Mouse (Mus musculus) hindbrain, embryonic 14.5 days (tissue): ENCODE data around the gene Gm37240. TPM values are rescaled to one million over a fixed set of nuclear protein-coding genes. Genes with fewer than 3 reads are reported as not detected.

Experiments
- ATAC-seq: fragments of 200-750 bp; cut with Nextera tagmentation; 2 replicates; pipeline ENCODE4 v1.8.0; 2017; ENCODE audit warnings: moderate number of reproducible peaks, mild to moderate bottlenecking, moderate TSS enrichment, moderate library complexity; ENCODE audit not compliant: low FRiP score
- DNase-seq: peaks from one replicate; pipeline ENCODE4 v3.0.0-alpha.2; 2015; ENCODE audit warnings: low spot score
- H3K27ac ChIP-seq: fragments of 300-500 bp; sonication (generic); 2 replicates; pipeline ENCODE4 v1.5.1; 2014; ENCODE audit warnings: mild to moderate bottlenecking, moderate library complexity
- H3K27me3 ChIP-seq: fragments of 300-500 bp; sonication (generic); 2 replicates; pipeline ENCODE4 v1.6.1; 2014; ENCODE audit warnings: mild to moderate bottlenecking, low read length, mixed read lengths; ENCODE audit not compliant: control insufficient read depth, insufficient read depth
- H3K36me3 ChIP-seq: fragments of 300-500 bp; sonication (generic); replicated peaks from 2 replicates; pipeline ENCODE4 v1.6.1; 2014; ENCODE audit not compliant: control insufficient read depth, insufficient read depth
- H3K4me1 ChIP-seq: fragments of 300-500 bp; sonication (generic); replicated peaks from 2 replicates; pipeline ENCODE4 v1.6.1; 2014; ENCODE audit warnings: antibody characterized with exemption, low read length, mixed read lengths; ENCODE audit not compliant: control insufficient read depth, insufficient read depth
- H3K4me2 ChIP-seq: fragments of 300-500 bp; sonication (generic); replicated peaks from 2 replicates; pipeline ENCODE4 v1.6.1; 2014; ENCODE audit warnings: mild to moderate bottlenecking, moderate library complexity
- H3K4me3 ChIP-seq: fragments of 300-500 bp; sonication (generic); replicated peaks from 2 replicates; pipeline ENCODE4 v1.5.1; 2014; ENCODE audit warnings: mild to moderate bottlenecking, low read length
- H3K9ac ChIP-seq: fragments of 300-500 bp; sonication (generic); 2 replicates; pipeline ENCODE4 v1.6.1; 2014
- H3K9me3 ChIP-seq: fragments of 300-500 bp; sonication (generic); 2 replicates; pipeline ENCODE4 v1.6.1; 2016; ENCODE audit warnings: low read length; ENCODE audit not compliant: control insufficient read depth
- WGBS: fragments of 180-500 bp; shearing (Covaris S2); extraction: QIAGEN DNeasy Blood & Tissue Kit; methylation state at CpG from one replicate; pipeline ENCODE4 v1.1.7; 2014; 5-methylcytosine and 5-hydroxymethylcytosine counted together
- polyA plus RNA-seq: library from polyadenylated mRNA; unstranded; fragments of >200 nt; fragmentation: Nextera tagmentation; extraction: Ambion mirVana; gene quantifications from 2 replicates; pipeline ENCODE4 v1.2.1, GENCODE M21; 2014

Gene Gm37240
- polyA plus RNA-seq, 1 experiment from 2014 or later: 0.94 TPM

DNA sequence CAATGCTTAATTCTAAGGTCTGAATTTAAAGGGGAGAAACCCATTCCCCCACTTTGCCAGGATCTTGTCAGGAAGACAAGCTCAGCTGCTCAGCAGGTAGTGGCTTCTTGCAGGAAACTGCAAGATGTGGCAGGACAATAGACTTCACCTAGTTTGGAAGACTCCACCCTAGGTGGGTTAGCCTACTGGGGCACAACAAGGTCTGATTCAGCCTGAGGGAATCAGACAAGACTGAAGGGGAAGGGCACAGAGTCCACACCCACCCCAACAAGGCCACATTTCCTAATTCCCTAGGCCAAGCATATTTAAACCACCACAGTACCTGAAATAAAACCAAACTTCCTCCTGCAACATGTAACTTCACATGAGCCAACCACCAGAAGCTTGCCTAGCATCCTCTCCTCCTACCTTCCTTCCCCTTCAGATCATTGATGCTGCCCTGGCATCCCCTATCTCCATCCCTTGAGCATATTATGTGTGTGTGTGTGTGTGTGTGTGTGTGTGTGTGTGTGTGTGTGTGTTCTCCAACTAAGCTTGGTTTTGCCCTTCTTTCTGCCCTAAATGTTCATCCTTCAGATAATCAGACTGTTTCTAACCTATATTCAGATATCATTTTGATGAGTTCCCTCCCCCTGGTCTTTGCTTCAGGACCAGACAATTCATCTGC is 489.4 kb downstream of the Gm37240 start:
- DNase-seq (no peak), ATAC-seq (no peak)
- no peak overlapping the region for H3K4me3 ChIP-seq
- no peak overlapping the region for H3K9ac ChIP-seq
- no peaks in the 10 kb centered on the region for H3K36me3 ChIP-seq
- peaks cover 7% of the 10 kb centered on the region; the same call in 1 of the 2 replicates for H3K9me3 ChIP-seq
- no peaks in the 10 kb centered on the region for H3K27me3 ChIP-seq
- H3K4me1 ChIP-seq: no peaks in the 10 kb centered on the region
- H3K27ac ChIP-seq: no peak overlapping the region
- no peak overlapping the region for H3K4me2 ChIP-seq

DNA sequence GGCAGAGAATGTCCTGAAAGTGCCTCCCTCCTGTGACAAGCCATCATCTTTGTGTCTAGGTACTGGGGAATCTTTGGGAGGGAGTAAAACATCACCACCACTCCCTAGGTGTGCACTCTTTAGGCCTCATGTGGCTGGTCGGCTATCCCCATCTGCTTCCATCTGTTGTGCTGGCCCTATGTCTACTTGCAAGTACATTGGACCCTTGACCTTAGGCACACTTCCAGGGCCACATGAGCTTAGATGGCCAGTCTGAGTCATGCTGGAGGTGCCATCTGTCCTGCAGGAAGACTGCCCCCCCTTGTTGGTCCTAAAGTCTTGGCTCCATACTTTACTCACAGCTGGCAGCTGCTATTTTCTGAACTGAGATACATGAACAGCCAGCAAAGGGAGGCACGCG is 493.9 kb downstream of the Gm37240 start:
- Histone ChIP-seq H3K27ac (no peak overlapping the region), H3K4me1 (no peaks in the 10 kb centered on the region), H3K9me3 (peaks cover 7% of the 10 kb centered on the region; the same call in 1 of the 2 replicates), H3K27me3 (no peaks in the 10 kb centered on the region), H3K36me3 (no peaks in the 10 kb centered on the region), H3K9ac (no peak overlapping the region), H3K4me3 (no peak overlapping the region), H3K4me2 (no peak overlapping the region)
- DNase-seq (no peak), ATAC-seq (no peak)
- WGBS: 98% methylated on average over 3 of the region's 3 CpGs

DNA sequence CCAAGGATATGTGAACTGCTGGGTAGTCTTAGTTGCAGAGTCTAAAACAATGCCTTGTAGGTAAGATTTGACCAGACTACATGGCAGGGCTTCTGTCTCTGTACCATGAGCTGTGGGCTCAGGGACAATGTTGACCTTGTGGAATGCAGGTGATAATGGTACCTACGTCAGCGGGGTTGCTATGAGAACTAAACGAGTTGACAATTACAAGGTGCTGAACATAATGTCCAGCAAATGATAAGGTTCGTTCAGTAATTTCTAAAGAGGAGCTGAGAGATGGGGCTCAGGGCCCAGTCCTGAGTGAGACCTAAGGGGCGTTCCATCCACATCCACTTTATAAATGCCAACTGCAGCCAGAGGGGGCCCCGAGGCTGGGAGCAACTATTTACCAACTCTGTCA is 495.6 kb downstream of the Gm37240 start:
- Histone ChIP-seq H3K4me2 (no peak overlapping the region), H3K27ac (no peak overlapping the region), H3K4me3 (no peak overlapping the region), H3K4me1 (no peaks in the 10 kb centered on the region), H3K36me3 (no peaks in the 10 kb centered on the region), H3K27me3 (no peaks in the 10 kb centered on the region), H3K9me3 (peaks cover 7% of the 10 kb centered on the region; the same call in 1 of the 2 replicates), H3K9ac (no peak overlapping the region)
- ATAC-seq (no peak), DNase-seq (no peak)
- WGBS: 92% methylated on average over 6 of the region's 6 CpGs

DNA sequence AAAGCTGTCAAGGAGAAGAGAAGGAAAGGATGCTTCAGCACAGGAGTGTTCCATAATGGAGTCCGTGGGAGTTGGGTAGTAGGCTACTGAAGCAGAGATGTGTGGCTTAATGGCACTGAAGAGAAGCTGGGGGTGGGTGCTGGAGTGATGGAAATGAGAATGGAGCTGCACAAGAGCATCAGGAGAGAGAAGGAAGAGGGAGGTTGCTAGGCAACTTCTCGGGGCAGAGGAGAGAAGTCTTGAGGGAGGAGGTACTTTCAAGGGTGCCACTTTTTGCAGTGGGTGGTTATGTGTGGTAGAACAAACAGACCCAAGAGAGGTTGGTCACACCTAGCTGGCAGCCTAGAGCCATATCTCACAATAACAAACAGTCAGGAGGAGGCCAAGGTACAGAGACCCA is 496.2 kb downstream of the Gm37240 start:
- no peak overlapping the region for H3K9ac ChIP-seq
- WGBS: 85% methylated on average over 2 of the region's 2 CpGs
- DNase-seq (no peak), ATAC-seq (no peak)
- H3K4me1 ChIP-seq: no peaks in the 10 kb centered on the region
- no peak overlapping the region for H3K4me3 ChIP-seq
- no peaks in the 10 kb centered on the region for H3K36me3 ChIP-seq
- H3K27me3 ChIP-seq: no peaks in the 10 kb centered on the region
- no peak overlapping the region for H3K4me2 ChIP-seq
- H3K27ac ChIP-seq: no peak overlapping the region
- H3K9me3 ChIP-seq: peaks cover 3% of the 10 kb centered on the region; the same call in 1 of the 2 replicates

DNA sequence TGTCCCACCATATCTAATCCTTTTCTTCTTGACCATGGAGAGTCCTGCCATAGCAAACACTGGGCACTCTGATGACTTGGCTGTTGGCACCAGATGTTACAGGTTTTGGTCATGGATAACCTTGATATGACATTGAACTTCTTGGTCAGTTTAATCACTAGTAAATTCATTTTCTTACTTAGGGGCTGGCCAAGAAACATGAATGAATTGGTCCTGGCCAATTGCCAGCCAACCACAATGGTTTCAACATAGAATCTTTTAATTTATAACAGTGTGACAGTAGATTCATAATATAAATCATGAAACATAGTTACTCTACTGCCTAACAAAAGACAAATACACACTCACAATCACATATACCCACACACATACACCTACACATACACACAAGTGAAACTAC is 501.9 kb downstream of the Gm37240 start:
- no peak overlapping the region for H3K4me2 ChIP-seq
- no peaks in the 10 kb centered on the region for H3K9me3 ChIP-seq
- DNase-seq: no peak
- no peaks in the 10 kb centered on the region for H3K4me1 ChIP-seq
- H3K9ac ChIP-seq: no peak overlapping the region
- no peaks in the 10 kb centered on the region for H3K27me3 ChIP-seq
- no peak for ATAC-seq
- H3K36me3 ChIP-seq: no peaks in the 10 kb centered on the region
- no peak overlapping the region for H3K27ac ChIP-seq
- H3K4me3 ChIP-seq: no peak overlapping the region

DNA sequence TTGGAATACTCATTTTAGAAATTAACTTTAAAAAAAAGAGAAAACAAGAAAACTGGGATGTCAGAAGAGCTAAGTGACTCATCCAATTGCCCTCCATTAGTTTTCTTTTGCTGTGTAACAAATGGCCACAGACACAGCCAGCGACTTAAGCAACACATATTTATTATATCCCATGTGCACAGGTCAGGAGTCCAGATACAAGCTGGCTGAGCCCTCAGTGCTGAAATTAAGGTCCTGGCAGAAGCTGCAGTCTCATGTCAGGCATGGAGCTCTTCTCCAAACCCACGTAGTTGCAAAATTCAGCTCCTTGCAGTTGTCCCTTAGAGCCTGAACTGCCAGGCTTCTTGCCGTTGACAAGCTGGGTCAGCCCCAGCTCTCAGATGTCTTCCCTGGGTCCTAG is 504.0 kb downstream of the Gm37240 start:
- H3K36me3 ChIP-seq: no peaks in the 10 kb centered on the region
- H3K4me2 ChIP-seq: no peak overlapping the region
- ATAC-seq: no peak
- WGBS: 93% methylated on average over 3 of the region's 3 CpGs
- no peaks in the 10 kb centered on the region for H3K27me3 ChIP-seq
- no peak overlapping the region for H3K27ac ChIP-seq
- no peak overlapping the region for H3K9ac ChIP-seq
- H3K4me3 ChIP-seq: no peak overlapping the region
- DNase-seq: no peak
- no peaks in the 10 kb centered on the region for H3K9me3 ChIP-seq
- H3K4me1 ChIP-seq: peaks cover 8% of the 10 kb centered on the region; the same call in 1 of the 2 replicates

DNA sequence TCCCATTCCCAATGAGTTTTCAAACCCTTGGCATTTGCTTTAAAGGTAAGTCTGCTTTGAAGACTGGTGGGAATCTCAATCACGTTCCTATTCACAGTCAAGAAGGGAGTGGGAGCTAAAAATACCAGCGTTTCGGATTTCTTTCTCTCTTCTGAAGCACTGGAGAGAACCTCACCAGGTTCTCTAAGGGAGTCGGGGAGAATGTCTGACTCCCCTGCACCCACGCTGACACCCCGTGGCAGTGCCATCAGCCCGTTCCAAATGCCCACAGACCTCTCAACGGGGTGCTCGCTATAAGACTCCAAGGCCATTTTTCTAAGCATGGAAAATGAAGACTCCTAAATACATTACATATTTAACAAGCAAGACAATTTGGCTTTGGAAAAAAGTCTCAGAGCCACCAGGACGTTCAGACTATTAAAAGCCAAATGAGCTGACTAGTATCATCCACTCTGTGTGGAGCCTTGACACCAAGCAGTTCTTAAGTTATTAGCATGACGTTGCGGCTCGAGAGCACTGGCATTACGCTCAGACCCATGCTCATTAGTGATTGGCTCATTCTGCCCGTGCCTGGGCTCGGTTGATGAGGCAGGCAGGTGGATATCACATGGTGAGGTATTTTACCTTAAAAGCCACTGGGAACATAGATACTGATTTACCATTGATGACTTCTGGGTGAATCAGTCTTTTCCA is 508.5 kb downstream of the Gm37240 start:
- no peak for ATAC-seq
- H3K27ac ChIP-seq: no peak overlapping the region
- no peak overlapping the region for H3K9ac ChIP-seq
- no peak overlapping the region for H3K4me2 ChIP-seq
- DNase-seq: no peak
- no peaks in the 10 kb centered on the region for H3K36me3 ChIP-seq
- H3K9me3 ChIP-seq: no peaks in the 10 kb centered on the region
- WGBS: 64% methylated on average over 16 of the region's 16 CpGs
- no peaks in the 10 kb centered on the region for H3K27me3 ChIP-seq
- H3K4me3 ChIP-seq: no peak overlapping the region
- H3K4me1 ChIP-seq: peaks cover 8% of the 10 kb centered on the region; the same call in 1 of the 2 replicates

DNA sequence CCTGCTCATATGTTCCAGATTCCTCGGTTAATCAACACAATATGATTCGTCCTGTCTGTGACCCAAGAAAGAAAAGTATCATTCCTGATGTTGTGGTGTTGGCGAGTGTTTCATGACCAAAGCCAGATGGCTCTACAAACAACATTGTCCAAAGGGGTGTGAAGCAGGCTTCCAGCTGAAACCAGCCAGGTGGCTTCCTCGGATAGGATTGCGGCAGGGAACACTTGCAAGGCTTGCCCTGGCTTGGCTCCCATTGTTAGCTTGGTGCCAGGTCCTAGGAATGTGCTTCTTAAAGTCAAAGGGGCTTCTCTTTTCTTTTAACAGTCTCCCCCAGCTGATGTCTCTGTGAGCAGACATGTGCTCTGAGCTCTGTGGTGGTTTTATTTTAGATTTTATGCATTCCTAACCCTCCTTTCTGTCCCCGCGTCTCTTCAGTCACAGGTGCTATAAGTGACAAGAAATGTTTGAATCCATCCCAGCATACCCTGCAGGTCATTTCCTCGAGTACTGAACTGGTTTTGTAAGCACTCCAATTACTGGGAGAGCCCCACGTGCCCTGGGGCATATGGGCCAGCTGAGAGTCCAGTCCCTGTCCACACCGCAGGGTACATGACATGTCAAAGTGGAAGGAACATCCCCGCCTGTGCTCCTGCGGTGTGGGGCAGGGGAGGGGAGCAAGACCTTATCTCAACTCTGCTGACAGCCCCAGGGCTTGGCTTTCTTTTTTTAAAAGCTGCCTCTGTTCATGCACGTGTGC is 509.2 kb downstream of the Gm37240 start:
- Histone ChIP-seq H3K9me3 (no peaks in the 10 kb centered on the region), H3K4me2 (no peak overlapping the region), H3K9ac (no peak overlapping the region), H3K4me1 (peaks cover 8% of the 10 kb centered on the region; the same call in 1 of the 2 replicates), H3K27ac (no peak overlapping the region), H3K36me3 (no peaks in the 10 kb centered on the region), H3K27me3 (no peaks in the 10 kb centered on the region), H3K4me3 (no peak overlapping the region)
- DNase-seq: no peak
- ATAC-seq: no peak
- 54% methylated on average over 13 of the region's 13 CpGs for WGBS

DNA sequence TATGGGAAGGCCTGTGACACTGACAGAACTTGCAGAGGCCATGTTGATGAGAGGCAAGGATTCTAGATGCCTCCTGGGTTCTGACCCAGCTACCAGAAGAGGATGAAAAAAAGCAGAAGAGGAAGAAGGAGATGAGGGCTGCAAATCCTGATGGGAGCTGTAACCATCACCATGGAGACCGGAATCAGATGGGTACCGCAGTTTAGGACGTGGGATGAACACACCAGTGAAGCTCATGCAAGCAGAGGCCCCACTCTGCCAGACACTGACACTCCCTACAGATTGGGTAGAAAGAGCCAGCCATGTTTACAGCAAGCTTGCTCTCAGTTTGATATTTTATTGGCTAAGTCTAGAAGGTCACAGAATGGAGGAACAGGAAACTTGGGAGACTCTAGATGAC is 509.8 kb downstream of the Gm37240 start:
- H3K4me1 ChIP-seq: peaks cover 8% of the 10 kb centered on the region; the same call in 1 of the 2 replicates
- no peak overlapping the region for H3K4me2 ChIP-seq
- no peak overlapping the region for H3K9ac ChIP-seq
- ATAC-seq (no peak), DNase-seq (no peak)
- WGBS: 77% methylated on average over 3 of the region's 3 CpGs
- no peaks in the 10 kb centered on the region for H3K27me3 ChIP-seq
- no peaks in the 10 kb centered on the region for H3K9me3 ChIP-seq
- no peak overlapping the region for H3K4me3 ChIP-seq
- H3K27ac ChIP-seq: no peak overlapping the region
- no peaks in the 10 kb centered on the region for H3K36me3 ChIP-seq
